Mouse (Mus musculus) C2C12 (cell line): ENCODE measurements around the gene Ap3d1.

ENCODE experiments used
- CTCF ChIP-seq: IDR thresholded peaks from one replicate; pipeline ENCODE4 v1.5.1; 2011; ENCODE audit not compliant: control insufficient read depth, insufficient read depth, insufficient read length
- MAX ChIP-seq: IDR thresholded peaks from one replicate; pipeline ENCODE4 v1.6.1; 2011; ENCODE audit warnings: mild to moderate bottlenecking, control low read depth
- USF1 ChIP-seq: IDR thresholded peaks from one replicate; pipeline ENCODE4 v1.6.1; 2011; ENCODE audit warnings: low read depth, mild to moderate bottlenecking, control low read depth, moderate library complexity

DNA sequence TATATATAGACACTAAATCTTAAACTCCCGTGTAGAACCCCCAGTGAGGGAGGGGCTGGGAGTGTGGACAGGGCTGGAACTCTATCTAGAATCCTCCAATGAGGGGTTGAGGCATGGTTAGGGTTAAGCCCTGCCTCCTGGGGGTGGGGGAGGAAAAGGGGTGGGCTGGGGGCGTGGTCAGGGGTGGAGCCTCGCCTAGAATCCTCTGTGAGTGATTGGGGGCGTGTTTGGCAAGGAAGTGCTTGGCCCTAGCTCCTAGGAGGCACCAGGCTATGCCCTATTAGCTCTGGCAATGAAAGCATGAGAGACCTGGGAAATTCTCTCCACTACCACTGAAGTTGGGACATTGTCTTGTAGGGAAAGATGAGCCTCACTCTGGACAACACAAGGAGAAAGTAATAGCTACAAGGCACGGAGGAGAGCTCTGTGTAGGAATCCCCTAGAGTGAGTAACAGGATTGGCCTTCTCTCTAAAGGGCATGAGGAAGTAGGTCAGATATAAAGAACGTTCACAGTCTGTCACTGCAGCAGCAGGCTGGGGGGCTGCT, 10.1 kb upstream of the Ap3d1 start:
- TF ChIP-seq CTCF (no peak), MAX (no peak), USF1 (no peak)
